Mouse (Mus musculus) fibroblast of lung, adult 2 months (primary cell): ENCODE data around the gene Ccdc170.
A peak's percentile ranks its signal among the peaks of the same experiment; 100 is the strongest.
"Not testable (repeated sequence)": the region's sequence is repeated elsewhere in the genome, so short reads cannot be mapped to it uniquely, and the experiment has no call there.

Source experiments
- DNase-seq: peaks from one replicate; pipeline ENCODE4 v3.0.0-alpha.2; 2011; ENCODE audit warnings: low read depth

The Ccdc170 gene

DNA sequence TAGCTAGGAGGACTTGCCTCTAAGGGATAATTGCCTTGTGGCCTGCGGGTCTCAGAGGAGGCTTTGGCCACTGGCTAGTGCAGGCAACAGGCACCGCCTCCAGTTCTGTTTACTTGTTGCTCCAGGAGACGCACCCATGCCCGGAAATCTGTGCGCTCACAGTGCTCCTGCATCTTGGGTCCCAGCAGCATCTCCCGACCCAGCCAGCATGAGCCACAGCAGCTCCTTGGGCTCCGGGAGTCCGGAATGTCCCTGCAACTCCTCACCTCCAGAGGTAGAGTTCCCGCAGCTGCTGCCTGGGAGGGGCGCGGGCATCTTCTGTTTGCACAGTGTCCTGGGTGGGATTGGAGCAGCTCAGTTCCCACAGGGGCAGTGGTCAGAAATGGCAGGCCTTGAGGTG is at the start of gene Ccdc170:
Gene Ccdc170 (plus strand): TSS at position 148 of the 400 bp plus-strand sequence.
- no peak for DNase-seq

DNA sequence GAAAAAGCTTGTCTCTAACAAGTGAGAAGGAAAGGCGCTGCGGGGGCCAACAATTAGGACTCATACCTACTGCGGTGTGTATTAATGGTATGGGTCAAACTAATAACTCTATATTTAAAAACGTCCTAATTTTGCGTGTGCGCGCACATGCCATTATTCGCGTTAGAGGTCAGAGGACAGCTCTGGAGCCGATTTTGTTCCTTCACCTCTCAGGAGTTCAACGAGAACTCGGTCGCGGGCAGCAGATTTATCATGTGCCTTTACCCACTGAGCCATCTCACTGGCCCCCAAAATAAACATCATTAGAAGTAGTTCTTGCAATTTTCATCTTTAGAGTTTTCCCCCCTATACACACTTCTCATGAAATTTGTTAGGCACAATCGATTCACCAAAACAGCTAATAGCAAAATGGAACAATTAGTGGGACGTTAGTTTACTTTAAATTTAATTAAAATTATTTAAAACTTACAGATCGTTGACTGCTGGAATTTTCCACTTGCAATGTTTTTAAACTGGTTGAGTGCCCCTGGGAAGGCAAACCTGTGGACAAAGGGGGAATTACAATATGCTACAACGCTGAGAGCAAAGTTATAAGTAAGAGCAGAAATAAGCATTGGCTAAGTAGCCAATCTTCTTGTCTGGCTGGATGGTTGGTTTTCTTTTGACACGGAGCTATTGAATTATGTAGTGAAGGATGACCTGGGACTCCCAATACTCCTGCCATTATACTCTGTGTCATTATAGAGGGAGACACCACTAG is 49.1 kb upstream of the Ccdc170 start:
- DNase-seq = peak; percentile 40

DNA sequence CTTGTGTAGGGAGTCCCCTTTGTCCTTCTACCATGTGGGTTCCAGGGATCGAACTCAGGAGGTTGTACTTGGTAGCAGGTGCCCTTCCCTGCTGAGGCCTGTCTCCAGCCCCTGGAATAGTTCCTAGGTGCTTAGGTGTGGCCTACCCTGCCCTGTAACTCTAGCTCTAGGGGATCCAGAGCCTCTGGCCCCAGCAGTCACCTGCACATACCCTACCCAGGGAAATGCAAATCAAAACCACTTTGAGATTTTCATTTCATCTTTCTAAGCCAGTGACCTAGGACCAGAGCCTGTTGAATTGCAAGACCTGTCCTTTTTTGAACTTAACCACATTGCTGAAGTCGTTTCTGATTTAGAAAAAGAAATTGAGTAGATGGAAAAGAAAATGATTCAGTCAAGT is 48.4 kb upstream of the Ccdc170 start:
- not testable (repeated sequence) for DNase-seq

DNA sequence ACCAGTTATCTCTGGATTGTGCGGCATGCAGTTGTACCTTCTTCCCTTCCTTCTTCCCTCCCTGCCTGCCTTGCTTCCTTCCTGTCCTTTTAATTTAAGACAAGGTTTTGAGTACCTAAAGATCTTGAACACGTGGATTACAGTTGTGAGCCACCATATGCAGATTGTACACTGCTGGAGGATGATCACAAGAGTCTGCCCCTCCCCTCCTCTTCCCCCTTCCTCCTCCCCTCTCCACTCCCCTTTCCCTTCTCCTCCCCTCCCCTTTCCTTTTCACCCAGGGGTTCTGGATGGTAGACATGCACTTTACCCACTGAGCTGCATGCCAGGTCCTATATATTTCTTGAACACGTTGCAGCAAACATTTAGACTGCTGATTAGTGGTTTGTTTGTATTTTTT is 46.9 kb upstream of the Ccdc170 start:
- DNase-seq = no peak

DNA sequence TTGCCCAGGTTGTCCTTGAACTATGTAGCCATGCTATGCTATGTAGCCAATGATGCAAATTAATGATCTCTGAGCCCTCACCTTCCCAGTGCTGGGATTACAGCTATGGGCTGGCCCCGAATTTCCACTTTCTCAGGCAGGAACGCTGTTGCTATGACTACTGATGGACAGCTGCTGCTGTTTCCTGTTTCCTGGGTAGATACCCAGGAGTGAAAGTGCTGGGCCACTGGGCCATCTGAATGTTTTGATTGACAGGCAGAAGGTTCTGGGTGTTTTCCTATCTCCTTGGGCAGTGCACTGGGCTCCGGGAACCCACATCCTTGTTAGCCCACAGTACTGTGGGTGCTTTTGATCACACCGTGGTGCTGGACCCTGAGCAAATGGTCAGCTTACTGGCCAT is 25.9 kb upstream of the Ccdc170 start:
- DNase-seq = no peak

DNA sequence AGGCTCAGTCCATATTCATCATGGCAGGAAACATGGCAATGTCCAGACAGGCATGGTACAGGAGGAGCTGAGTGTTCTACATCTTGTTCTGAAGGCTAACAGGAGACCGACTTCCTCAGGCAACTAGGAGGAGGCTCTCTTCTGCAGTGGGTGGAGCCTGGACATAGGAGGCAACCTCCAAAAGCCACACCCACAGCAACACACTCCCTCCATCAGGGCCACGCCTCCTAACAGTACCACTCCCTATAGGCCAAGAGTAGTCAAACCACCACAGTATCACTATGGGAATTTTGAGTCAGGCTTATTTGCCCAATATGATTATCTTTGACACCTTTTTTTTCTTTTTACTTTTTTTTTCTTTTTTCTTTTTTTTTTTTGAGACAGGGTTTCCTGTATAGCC is 22.1 kb upstream of the Ccdc170 start:
- DNase-seq = no peak

DNA sequence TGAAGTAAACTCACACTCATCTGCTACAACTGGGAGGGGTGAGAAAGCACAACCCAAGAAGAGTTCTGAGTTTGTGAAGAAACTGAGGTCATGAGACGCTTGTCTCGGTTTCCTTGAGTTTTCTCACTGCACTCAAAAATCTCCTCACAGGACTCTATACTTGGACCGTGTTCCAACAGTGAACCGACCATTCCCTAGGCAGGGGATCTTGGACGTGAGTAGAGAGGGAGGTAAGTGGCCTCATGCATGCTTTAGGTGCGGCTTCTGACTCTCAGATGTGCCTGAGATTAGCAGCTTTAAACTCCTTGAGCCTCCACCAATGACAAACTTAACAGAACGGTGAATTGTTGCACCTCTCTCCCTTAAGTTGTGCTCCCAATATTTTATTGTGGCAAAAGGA is 16.5 kb upstream of the Ccdc170 start:
- DNase-seq = no peak

DNA sequence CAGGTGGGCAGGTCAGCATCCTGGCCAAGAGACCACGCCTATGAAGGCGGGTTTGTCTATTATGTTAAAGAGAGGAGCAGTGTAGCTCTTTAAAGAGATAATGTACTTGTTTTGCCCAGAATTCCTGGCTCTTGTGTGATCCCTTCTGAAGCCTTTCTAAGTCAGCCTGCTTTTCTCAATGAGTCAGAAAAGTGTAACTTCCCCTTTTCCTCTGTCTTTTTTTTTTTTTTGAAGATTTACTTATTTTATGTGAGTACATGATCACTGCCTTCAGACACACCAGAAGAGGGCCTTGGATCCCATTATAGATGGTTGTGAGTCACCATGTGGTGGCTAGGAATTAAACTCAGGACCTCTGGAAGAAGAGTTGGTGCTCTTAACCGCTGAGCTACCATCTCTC is 12.9 kb upstream of the Ccdc170 start:
- no peak for DNase-seq

DNA sequence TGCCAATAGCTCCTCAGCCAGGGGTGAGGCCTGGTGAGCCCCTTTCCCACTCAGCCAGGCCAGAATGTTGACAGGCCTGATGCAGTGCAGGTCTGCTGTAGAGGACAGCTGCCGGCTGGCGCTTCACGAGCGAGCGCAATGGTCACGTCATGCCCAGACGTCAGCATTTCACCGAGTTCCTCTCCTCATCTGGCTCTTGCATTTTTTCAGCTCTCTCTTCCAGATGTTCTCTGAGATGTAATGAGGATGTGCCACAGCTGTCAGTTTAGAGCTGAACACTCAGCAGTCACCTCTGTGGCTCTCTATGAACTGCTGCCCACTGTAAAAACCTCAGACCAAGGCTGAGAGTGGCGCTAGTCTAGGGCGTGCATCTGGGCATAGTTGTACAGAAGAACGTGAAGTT is 8.7 kb upstream of the Ccdc170 start:
- no peak for DNase-seq

DNA sequence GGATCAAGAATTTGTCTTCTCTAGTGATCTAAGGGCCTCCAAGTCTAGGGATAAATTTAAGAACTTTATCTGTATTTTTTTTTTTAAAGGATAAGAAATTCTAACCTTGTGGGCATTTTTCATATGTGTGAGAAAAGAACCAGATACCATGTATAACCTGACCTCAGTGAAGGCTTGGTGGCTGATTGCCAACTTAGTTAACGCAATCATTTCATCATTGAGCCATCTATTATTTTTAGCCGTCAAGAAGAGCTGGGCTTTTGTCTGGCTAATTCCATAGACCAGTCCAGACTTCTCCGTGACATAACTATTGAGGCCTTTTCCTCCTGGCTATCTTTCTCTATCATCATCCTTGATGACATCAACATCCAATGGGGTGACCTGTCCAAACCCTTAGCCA is 6.9 kb upstream of the Ccdc170 start:
- DNase-seq = no peak

DNA sequence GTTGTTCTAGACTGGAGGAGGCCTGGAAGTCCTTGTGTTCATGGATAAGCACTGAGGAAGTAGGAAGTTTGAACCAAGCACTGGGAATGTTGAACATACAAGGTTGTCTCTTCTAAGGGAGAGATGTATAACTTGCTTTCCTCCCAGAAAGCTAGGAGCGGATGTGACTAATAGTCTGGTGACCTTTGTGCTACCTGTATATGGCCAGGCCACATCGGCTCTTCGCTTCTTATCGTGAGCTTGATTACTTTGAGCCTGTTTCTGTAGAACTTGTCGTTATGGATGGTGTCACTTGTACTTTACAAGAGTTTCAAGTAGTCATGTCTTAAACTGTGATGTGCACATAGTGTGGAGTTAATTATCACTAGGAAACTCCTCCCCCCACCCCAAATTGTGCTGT is 5.7 kb upstream of the Ccdc170 start:
- DNase-seq = no peak

DNA sequence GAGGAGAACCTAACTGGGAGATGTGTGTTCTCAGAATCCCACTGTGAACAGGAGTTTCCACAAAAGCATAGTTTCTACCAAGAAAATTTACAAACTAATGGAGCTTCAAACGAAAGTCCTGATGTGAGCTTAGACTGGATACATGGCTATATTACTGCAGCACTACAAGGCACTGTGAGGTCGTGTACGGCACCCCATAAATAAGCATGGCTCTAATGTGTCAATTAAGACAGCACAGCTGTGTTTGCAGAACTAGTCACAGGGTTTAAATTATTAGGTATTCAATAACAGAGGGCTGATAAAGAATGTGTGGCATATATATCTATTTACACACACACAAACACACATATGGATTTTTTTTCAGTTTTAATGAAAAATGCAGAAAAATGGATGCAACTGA is 1.4 kb upstream of the Ccdc170 start:
- DNase-seq = no peak

DNA sequence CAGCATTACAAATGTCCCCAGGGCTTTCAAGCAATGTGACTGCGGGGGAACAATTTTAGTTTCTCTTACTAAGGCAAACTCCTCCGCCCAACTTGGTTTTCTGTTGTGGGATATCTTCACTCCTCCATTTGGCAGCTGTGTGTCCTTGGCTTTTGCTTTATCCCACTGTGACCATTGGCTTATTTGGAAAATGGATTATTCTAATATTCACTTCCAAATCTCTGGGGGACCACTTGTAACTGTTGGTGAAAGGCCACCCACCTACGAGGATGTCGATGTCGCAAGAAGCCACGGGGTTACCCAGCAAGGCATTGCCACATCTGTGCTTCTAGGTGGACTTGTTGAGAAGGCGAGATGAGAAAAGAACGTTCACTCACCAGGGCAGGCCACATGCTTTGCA is 607 bp upstream of the Ccdc170 start:
- no peak for DNase-seq

DNA sequence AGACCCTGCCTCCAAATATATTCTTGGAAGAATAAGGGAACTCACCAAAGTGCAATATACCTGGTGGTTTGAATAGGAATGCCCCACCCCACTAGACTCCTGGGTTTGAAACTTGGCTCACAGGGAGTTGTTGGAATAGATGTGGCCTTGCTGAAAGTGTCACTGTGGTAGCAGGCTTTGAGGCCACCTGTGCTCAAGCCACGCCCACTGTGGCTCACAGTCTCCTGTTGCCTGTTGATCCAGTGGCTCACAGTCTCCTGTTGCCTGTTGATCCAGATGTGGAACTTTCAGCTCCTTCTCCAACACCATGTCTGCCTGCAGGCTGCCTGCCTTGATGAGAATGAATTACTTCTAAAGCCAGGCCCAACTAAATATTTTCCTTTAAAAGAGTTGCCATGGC is 1.5 kb downstream of the Ccdc170 start:
- no peak for DNase-seq

DNA sequence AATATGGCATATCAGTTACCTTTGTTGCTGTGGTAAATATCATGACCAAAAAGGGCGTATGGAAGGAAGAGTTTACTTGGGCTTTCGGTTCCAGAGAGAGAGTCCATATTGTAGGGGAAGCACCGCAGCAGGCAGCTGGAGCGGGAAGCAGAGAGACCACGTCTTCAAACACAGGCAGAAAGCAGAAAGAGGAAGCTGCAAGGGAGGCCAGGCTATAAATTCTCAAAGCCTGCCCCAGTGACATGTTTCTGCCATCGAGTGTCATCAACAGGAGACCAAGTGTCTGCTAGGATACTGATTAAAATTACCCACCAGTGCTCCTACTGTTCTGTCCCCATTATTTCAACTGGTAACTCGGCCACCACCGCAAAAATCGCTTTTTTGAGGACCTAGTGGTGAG is 2.7 kb downstream of the Ccdc170 start:
- DNase-seq = no peak

DNA sequence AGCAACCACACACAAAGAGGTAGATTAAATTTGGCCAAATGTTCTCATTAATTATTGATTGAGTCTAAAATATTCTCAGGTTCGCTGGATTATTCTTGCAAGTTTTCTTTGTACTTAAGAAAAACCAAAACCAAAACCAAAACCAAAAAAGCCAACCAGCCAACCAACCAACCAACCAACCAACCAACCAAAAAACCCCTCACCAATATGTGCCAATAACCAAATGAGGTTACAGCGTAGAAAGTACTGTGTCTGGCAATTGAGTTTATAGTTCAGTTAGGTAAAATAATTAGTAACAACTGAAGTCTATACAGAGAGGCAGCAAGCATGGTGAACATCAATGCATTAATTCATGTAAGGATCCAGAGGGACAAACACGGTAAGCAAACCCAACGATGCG is 7.6 kb downstream of the Ccdc170 start:
- DNase-seq = no peak

DNA sequence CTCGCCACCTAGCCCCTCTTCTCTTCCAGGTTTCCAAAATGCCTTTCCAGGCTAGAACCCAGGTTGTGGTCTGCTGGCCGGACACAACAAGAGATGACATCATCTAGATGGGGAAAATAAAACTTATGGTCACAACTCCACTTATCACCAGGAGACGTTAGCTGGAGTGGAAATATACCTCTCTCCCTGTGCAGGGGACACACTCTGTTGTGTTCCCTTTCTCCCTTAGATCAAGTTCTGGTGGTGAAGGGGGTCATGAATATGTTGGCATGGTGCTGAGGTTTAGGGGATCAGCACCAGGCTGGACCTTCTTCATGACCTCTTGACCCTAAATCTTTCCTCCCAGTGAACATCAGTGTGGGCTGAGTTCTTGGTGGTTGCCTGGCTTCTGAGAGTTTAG is 9.0 kb downstream of the Ccdc170 start:
- DNase-seq = no peak

DNA sequence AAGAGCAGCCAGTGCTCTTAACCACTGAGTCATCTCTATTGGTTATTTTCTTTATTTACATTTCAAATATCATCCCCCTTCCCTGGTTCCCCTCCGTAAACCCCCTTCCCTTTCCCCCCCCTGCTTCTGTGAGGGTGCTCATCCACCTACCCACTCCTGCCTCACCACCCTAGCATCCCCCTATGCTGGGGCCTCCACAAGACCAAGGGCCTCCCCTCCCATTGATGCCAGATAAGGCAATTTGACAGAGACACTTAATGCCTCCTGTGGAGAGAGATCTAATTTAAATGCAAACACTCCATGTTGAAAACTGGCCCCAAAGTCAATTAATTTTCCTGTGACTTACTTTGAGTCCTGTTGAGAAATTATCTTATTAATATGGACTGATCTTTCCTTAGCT is 9.7 kb downstream of the Ccdc170 start:
- no peak for DNase-seq

DNA sequence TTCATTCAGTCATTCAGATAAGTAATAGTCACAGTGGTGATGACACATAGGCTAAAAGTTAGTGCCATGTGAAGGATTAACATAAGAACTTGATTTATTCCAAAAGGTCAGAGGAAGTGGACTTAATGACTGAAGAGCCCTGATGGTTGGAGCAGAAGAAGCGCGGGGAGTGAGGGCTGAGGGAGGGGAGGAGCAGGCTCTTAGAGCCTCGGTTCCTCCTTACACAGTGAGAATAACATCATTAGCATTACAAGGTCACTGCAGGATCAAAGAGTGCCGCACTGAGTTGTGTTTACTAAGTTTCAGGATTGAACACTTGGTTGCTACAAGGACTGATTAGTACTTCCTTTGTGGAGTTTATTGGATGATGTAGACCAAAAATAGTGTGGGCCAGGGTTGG is 10.6 kb downstream of the Ccdc170 start:
- DNase-seq = no peak

DNA sequence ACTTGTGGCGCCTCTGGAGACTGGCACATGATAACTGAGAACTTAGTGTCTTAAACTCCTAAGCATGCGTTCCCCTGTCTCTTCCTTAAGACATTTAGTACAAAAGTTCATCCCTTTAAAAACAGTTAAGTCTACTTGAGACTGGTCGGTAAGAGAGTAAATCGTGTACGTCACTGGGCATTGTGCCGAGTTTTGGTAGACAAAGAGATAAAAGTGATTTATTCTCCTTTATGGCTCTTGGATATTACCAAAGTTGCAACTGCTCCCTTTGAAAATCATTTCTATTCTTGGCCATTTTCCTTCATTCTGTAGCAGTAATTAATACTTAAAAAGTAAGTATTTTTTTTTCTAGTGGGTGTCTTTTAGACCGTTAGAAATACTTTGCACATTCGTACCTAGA is 20.9 kb downstream of the Ccdc170 start:
- no peak for DNase-seq

DNA sequence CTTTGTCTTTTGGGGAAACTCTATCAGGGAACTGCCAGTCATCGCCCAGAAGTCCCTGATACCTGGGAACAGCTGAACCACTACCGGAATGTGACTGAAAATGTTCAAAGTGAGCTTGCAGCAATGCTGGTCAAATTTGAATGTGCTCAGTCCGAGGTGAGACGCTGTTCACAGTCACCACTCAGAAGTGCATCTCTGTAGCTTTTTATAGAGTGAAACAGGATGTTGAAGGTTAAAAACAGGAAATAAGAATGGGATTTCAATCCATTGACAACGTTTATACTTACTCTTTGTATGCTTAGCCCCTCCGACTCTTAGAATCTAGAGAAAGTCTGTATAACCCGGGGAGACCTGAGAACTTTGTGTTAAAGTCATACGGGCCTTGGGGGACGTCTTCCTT is 30.4 kb downstream of the Ccdc170 start:
- no peak for DNase-seq

DNA sequence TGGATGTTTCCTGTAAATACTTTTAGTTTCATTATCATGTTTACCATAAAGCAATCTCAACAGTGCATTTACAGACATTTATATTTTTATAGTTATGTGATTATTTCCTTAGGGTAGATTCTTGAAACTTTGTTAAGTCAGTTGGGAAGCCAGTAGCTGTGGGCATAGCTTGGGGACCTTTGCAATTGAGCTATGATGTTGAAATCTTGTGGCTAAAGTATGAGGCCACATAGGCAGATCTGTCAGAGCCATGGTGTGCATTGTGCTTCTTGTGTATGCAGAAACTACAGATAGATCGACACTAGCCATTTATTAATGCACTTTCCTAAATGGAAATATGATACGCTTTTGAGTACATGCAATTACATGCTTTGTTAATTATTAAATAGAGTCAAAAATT is 35.3 kb downstream of the Ccdc170 start:
- DNase-seq = no peak

DNA sequence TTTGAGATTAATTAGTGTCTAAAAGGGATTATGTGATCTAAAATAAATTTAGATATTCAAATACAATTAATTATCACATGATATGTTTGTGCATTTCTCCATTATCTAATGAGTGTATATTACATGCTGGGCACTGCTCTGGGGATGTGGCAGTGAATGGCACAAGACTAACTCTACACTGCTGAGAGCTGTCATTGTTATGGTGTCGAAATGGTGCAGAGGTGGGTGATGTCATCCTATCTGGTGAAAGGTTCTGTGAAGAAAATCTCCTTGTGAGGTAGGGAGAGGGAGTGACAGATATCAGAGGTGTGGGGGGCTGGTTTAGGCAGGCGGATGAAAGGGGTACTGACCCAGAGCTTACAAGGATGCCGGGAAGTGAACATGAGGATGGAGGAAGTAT is 37.3 kb downstream of the Ccdc170 start:
- DNase-seq = no peak

DNA sequence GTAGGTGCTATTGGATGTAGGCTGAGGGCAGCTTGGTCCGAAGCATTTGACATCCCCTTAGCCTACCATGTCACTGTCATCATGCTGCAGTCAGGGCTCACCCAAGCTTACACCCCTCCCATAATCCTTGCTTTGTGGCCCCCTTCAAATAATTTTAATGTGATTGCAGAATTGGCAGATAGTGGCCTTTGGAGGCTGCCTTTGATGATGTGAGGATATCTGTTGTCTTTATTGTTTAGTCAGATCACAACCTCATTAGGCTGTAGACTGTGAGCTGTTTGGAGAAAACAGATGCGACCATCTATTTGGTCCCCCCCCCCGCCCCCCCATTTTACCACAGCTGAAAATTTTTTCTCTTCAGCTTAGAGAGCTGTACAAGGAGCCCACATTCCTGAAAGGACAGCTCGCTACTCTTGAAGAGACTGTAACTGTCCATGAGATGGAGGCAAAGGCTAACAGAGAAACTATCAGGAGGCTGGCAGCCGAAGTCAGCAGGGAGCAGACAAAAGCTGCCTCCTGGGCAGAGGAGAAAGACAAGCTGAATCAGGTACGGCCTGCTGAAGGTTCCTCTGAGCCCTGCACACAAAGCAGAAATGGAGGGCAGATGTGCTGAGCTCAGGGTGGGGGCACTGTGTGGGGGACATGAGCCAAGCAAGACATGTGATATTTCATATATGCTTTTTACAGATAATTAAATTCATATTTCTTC is 38.2 kb downstream of the Ccdc170 start:
- no peak for DNase-seq
